Mouse (Mus musculus): ENCODE data around the gene Lcn10.
"Not testable (repeated sequence)": the region's sequence is repeated elsewhere in the genome, so short reads cannot be mapped to it uniquely, and the experiment has no call there.

GRCm38 (mm10) chr2:25699743-25700142 is 17.2 kb downstream of the Lcn10 start, which contains the start of gene Obp2a:
- not testable (repeated sequence) for TF ChIP-seq CTCF (IDR thresholded peaks at IDR 0.05; ENCODE audit: insufficient read depth, low read length); POLR2A (IDR thresholded peaks at IDR 0.05; ENCODE audit: borderline replicate concordance, extremely low read depth, low read depth, low read length)
